Mouse (Mus musculus) forebrain, embryonic 14.5 days (tissue): ENCODE data around the gene Kcnd3. TPM values are rescaled to one million over a fixed set of nuclear protein-coding genes. Genes with fewer than 3 reads are reported as not detected.

Experiments used
- ATAC-seq: fragments of 200-750 bp; cut with Nextera tagmentation; 2 replicates; pipeline ENCODE4 v1.8.0; 2017; ENCODE audit warnings: mild to moderate bottlenecking, moderate library complexity
- DNase-seq: peaks from one replicate; pipeline ENCODE4 v3.0.0-alpha.2; 2015; ENCODE audit warnings: low spot score
- H3K27ac ChIP-seq: fragments of 300-500 bp; sonication (generic); 2 replicates; pipeline ENCODE4 v1.5.1; 2014; ENCODE audit warnings: low read depth, mild to moderate bottlenecking, control low read depth, low read length, moderate library complexity
- H3K27me3 ChIP-seq: fragments of 300-500 bp; sonication (generic); replicated peaks from 2 replicates; pipeline ENCODE4 v1.6.1; 2014; ENCODE audit warnings: low read length, control low read depth, mixed read lengths; ENCODE audit not compliant: control insufficient read depth, insufficient read depth
- H3K36me3 ChIP-seq: fragments of 300-500 bp; sonication (generic); 2 replicates; pipeline ENCODE4 v1.6.1; 2014; ENCODE audit warnings: low read length, control low read depth; ENCODE audit not compliant: control insufficient read depth, insufficient read depth
- H3K4me1 ChIP-seq: fragments of 300-500 bp; sonication (generic); 2 replicates; pipeline ENCODE4 v1.6.1; 2014; ENCODE audit warnings: antibody characterized with exemption, low read length, control low read depth; ENCODE audit not compliant: control insufficient read depth, insufficient read depth
- H3K4me2 ChIP-seq: fragments of 300-500 bp; sonication (generic); 2 replicates; pipeline ENCODE4 v1.6.1; 2014; ENCODE audit warnings: mild to moderate bottlenecking, control low read depth, low read length
- H3K4me3 ChIP-seq: fragments of 300-500 bp; sonication (generic); 2 replicates; pipeline ENCODE4 v1.5.1; 2014; ENCODE audit warnings: low read depth, low read length, control low read depth
- H3K9ac ChIP-seq: fragments of 300-500 bp; sonication (generic); 2 replicates; pipeline ENCODE4 v1.6.1; 2014; ENCODE audit warnings: mild to moderate bottlenecking, low read length, control low read depth, moderate library complexity
- H3K9me3 ChIP-seq: fragments of 300-500 bp; sonication (generic); replicated peaks from 2 replicates; pipeline ENCODE4 v1.6.1; 2016; ENCODE audit warnings: low read length, control low read depth, mixed read lengths; ENCODE audit not compliant: control insufficient read depth
- WGBS: fragments of 180-500 bp; shearing (Covaris S2); extraction: QIAGEN DNeasy Blood & Tissue Kit; methylation state at CpG from one replicate; pipeline ENCODE4 v1.1.7; 2014; 5-methylcytosine and 5-hydroxymethylcytosine counted together
- polyA plus RNA-seq: library from polyadenylated mRNA; unstranded; fragments of >200 nt; fragmentation: Nextera tagmentation; extraction: Ambion mirVana; gene quantifications from 2 replicates; pipeline ENCODE4 v1.2.1, GENCODE M21; 2014

The Kcnd3 gene
- polyA plus RNA-seq, 1 experiment from 2014 or later, result 6.3 TPM

- Histone ChIP-seq H3K9me3 (no peaks in the 10 kb centered on the region), H3K4me3 (no peak overlapping the region), H3K36me3 (no peaks in the 10 kb centered on the region), H3K27ac (no peak overlapping the region), H3K4me1 (0 out of 2 replicates have a peak, but pooled peaks cover 3% of the 10 kb centered on the region), H3K9ac (no peak overlapping the region), H3K4me2 (no peak overlapping the region), H3K27me3 (no peaks in the 10 kb centered on the region)
- ATAC-seq (no peak), DNase-seq (no peak)
Measured at GRCm38 (mm10) chr3:105712827-105713226, 260.7 kb downstream of the Kcnd3 start.

GRCm38 (mm10) chr3:105714091-105714819 is 262.1 kb downstream of the Kcnd3 start:
- H3K9ac ChIP-seq, result no peak overlapping the region
- H3K9me3 ChIP-seq, result no peaks in the 10 kb centered on the region
- H3K27ac ChIP-seq, result no peak overlapping the region
- H3K36me3 ChIP-seq, result no peaks in the 10 kb centered on the region
- ATAC-seq, result no peak
- no peak overlapping the region for H3K4me2 ChIP-seq
- H3K4me1 ChIP-seq, result peaks cover 8% of the 10 kb centered on the region; the same call in 1 of the 2 replicates
- H3K4me3 ChIP-seq, result no peak overlapping the region
- WGBS, result 24% methylated on average over 8 of the region's 8 CpGs
- no peaks in the 10 kb centered on the region for H3K27me3 ChIP-seq
- no peak for DNase-seq

- no peaks in the 10 kb centered on the region for H3K36me3 ChIP-seq
- no peak overlapping the region for H3K4me2 ChIP-seq
- ATAC-seq (no peak), DNase-seq (no peak)
- H3K4me1 ChIP-seq, result peaks cover 8% of the 10 kb centered on the region; the same call in 1 of the 2 replicates
- H3K9ac ChIP-seq, result no peak overlapping the region
- no peak overlapping the region for H3K4me3 ChIP-seq
- no peak overlapping the region for H3K27ac ChIP-seq
- H3K9me3 ChIP-seq, result no peaks in the 10 kb centered on the region
- H3K27me3 ChIP-seq, result no peaks in the 10 kb centered on the region
Measured at GRCm38 (mm10) chr3:105714820-105715167, 262.7 kb downstream of the Kcnd3 start.

- WGBS, result 71% methylated on average over 18 of the region's 18 CpGs
- ATAC-seq (no peak), DNase-seq (no peak)
- Histone ChIP-seq H3K9ac (no peak overlapping the region), H3K9me3 (no peaks in the 10 kb centered on the region), H3K4me2 (no peak overlapping the region), H3K4me1 (peaks cover 4% of the 10 kb centered on the region; the same call in 1 of the 2 replicates), H3K4me3 (no peak overlapping the region), H3K36me3 (no peaks in the 10 kb centered on the region), H3K27me3 (no peaks in the 10 kb centered on the region), H3K27ac (no peak overlapping the region)
Measured at GRCm38 (mm10) chr3:105716353-105717000, 264.3 kb downstream of the Kcnd3 start.

GRCm38 (mm10) chr3:105717856-105718555 is 265.9 kb downstream of the Kcnd3 start:
- H3K27ac ChIP-seq, result no peak overlapping the region
- no peaks in the 10 kb centered on the region for H3K27me3 ChIP-seq
- H3K4me2 ChIP-seq, result no peak overlapping the region
- no peak overlapping the region for H3K9ac ChIP-seq
- ATAC-seq (peak; percentile 56; the same call in 1 of the 2 replicates), DNase-seq (peak; percentile 37)
- peaks cover 4% of the 10 kb centered on the region; the same call in 1 of the 2 replicates for H3K4me1 ChIP-seq
- WGBS, result 58% methylated on average over 11 of the region's 11 CpGs
- no peaks in the 10 kb centered on the region for H3K9me3 ChIP-seq
- no peak overlapping the region for H3K4me3 ChIP-seq
- H3K36me3 ChIP-seq, result no peaks in the 10 kb centered on the region

- Histone ChIP-seq H3K27ac (no peak overlapping the region), H3K4me1 (peaks cover 4% of the 10 kb centered on the region; the same call in 1 of the 2 replicates), H3K9ac (no peak overlapping the region), H3K4me3 (no peak overlapping the region), H3K36me3 (no peaks in the 10 kb centered on the region), H3K4me2 (no peak overlapping the region), H3K27me3 (no peaks in the 10 kb centered on the region), H3K9me3 (no peaks in the 10 kb centered on the region)
- DNase-seq, result no peak
- WGBS, result 60% methylated on average over 4 of the region's 4 CpGs
- ATAC-seq, result no peak
Measured at GRCm38 (mm10) chr3:105718746-105719145, 266.6 kb downstream of the Kcnd3 start.

GRCm38 (mm10) chr3:105719979-105720378 is 267.8 kb downstream of the Kcnd3 start:
- Histone ChIP-seq H3K27me3 (no peaks in the 10 kb centered on the region), H3K9ac (no peak overlapping the region), H3K27ac (no peak overlapping the region), H3K9me3 (no peaks in the 10 kb centered on the region), H3K36me3 (no peaks in the 10 kb centered on the region), H3K4me1 (peaks cover 4% of the 10 kb centered on the region; the same call in 1 of the 2 replicates), H3K4me2 (no peak overlapping the region), H3K4me3 (no peak overlapping the region)
- ATAC-seq, result no peak
- WGBS, result 63% methylated on average over 4 of the region's 4 CpGs
- DNase-seq, result no peak

- DNase-seq, result no peak
- no peaks in the 10 kb centered on the region for H3K36me3 ChIP-seq
- no peak overlapping the region for H3K27ac ChIP-seq
- no peaks in the 10 kb centered on the region for H3K27me3 ChIP-seq
- no peak overlapping the region for H3K4me3 ChIP-seq
- H3K9ac ChIP-seq, result no peak overlapping the region
- no peaks in the 10 kb centered on the region for H3K9me3 ChIP-seq
- H3K4me2 ChIP-seq, result no peak overlapping the region
- 78% methylated on average over 4 of the region's 4 CpGs for WGBS
- no peak for ATAC-seq
- peaks cover 4% of the 10 kb centered on the region; the same call in 1 of the 2 replicates for H3K4me1 ChIP-seq
Measured at GRCm38 (mm10) chr3:105720514-105720913, 268.4 kb downstream of the Kcnd3 start.
